Mouse (Mus musculus): Measurements from ENCODE around the gene Trim27. TPM values are rescaled to one million over a fixed set of nuclear protein-coding genes. Genes with fewer than 3 reads are reported as not detected.

Gene Trim27
- polyA plus RNA-seq, 2 experiments: 101 to 123 TPM

- H3K9me3 ChIP-seq (ENCODE audit: control insufficient read depth, low read length): no peaks in the 10 kb centered on the region
- no peaks in the 10 kb centered on the region for H3K27me3 ChIP-seq (ENCODE audit: control insufficient read depth, insufficient read depth, low read length)
- TF ChIP-seq POLR2A (IDR thresholded peaks at IDR 0.05; ENCODE audit: borderline replicate concordance, extremely low read depth, insufficient read depth, insufficient read length): no peak
- no peak overlapping the region for H3K27ac ChIP-seq (replicated peaks; ENCODE audit: low read depth, low read length)
- 52% methylated on average over 5 of the region's 5 CpGs for WGBS
- 0 out of 2 replicates have a peak, but pooled peaks cover 2% of the 10 kb centered on the region for H3K4me1 ChIP-seq (ENCODE audit: control insufficient read depth, insufficient read depth, low read length)
- no peaks in the 10 kb centered on the region for H3K36me3 ChIP-seq (ENCODE audit: control insufficient read depth, insufficient read depth, low read length)
- no peak overlapping the region for H3K4me3 ChIP-seq (replicated peaks; ENCODE audit: low read length)
- no peak overlapping the region for H3K9ac ChIP-seq (ENCODE audit: low read depth, low read length, severe bottlenecking)
- H3K4me2 ChIP-seq (replicated peaks; ENCODE audit: low read depth, low read length, severe bottlenecking): no peak overlapping the region
- no peak for DNase-seq (ENCODE audit: low spot score)
- ATAC-seq (ENCODE audit: low FRiP score, low read depth): no peak
Observed at GRCm38 (mm10) chr13:21162591-21162990, 16.7 kb upstream of the Trim27 start.

- Histone ChIP-seq H3K27ac (replicated peaks; ENCODE audit: low read depth, low read length) (peak overlapping the region; percentile 15), H3K9ac (ENCODE audit: low read depth, low read length, severe bottlenecking) (peak overlapping the region; percentile 45), H3K4me2 (replicated peaks; ENCODE audit: low read depth, low read length, severe bottlenecking) (peak overlapping the region; percentile 80), H3K36me3 (ENCODE audit: control insufficient read depth, insufficient read depth, low read length) (no peaks in the 10 kb centered on the region), H3K9me3 (ENCODE audit: control insufficient read depth, low read length) (no peaks in the 10 kb centered on the region), H3K4me3 (replicated peaks; ENCODE audit: low read length) (peak overlapping the region; percentile 46), H3K4me1 (ENCODE audit: control insufficient read depth, insufficient read depth, low read length) (peaks cover 6% of the 10 kb centered on the region; the same call in 1 of the 2 replicates), H3K27me3 (ENCODE audit: control insufficient read depth, insufficient read depth, low read length) (no peaks in the 10 kb centered on the region)
- no peak for TF ChIP-seq POLR2A (IDR thresholded peaks at IDR 0.05; ENCODE audit: borderline replicate concordance, extremely low read depth, insufficient read depth, insufficient read length)
- WGBS: under 1% methylated on average over 27 of the region's 27 CpGs
- peak; percentile 93 for DNase-seq (ENCODE audit: low spot score)
- peak; percentile 60 for ATAC-seq (ENCODE audit: low FRiP score, low read depth)
Observed at GRCm38 (mm10) chr13:21166936-21167909, 12.0 kb upstream of the Trim27 start.

GRCm38 (mm10) chr13:21167910-21168300 lies 11.3 kb upstream of the Trim27 start:
- DNase-seq (ENCODE audit: low spot score): peak; percentile 70
- H3K4me3 ChIP-seq (replicated peaks; ENCODE audit: low read length): peak overlapping the region; percentile 46
- WGBS: under 1% methylated on average over 8 of the region's 8 CpGs
- no peaks in the 10 kb centered on the region for H3K36me3 ChIP-seq (ENCODE audit: control insufficient read depth, insufficient read depth, low read length)
- peaks cover 6% of the 10 kb centered on the region; the same call in 1 of the 2 replicates for H3K4me1 ChIP-seq (ENCODE audit: control insufficient read depth, insufficient read depth, low read length)
- no peak overlapping the region for H3K27ac ChIP-seq (replicated peaks; ENCODE audit: low read depth, low read length)
- no peak overlapping the region; the same call in 1 of the 2 replicates for H3K9ac ChIP-seq (ENCODE audit: low read depth, low read length, severe bottlenecking)
- ATAC-seq (ENCODE audit: low FRiP score, low read depth): peak; percentile 49; the same call in 1 of the 2 replicates
- no peaks in the 10 kb centered on the region for H3K9me3 ChIP-seq (ENCODE audit: control insufficient read depth, low read length)
- no peaks in the 10 kb centered on the region for H3K27me3 ChIP-seq (ENCODE audit: control insufficient read depth, insufficient read depth, low read length)
- TF ChIP-seq POLR2A (IDR thresholded peaks at IDR 0.05; ENCODE audit: borderline replicate concordance, extremely low read depth, insufficient read depth, insufficient read length): no peak
- peak overlapping the region; percentile 80 for H3K4me2 ChIP-seq (replicated peaks; ENCODE audit: low read depth, low read length, severe bottlenecking)

GRCm38 (mm10) chr13:21168371-21169011 lies 10.8 kb upstream of the Trim27 start:
- H3K4me1 ChIP-seq (ENCODE audit: control insufficient read depth, insufficient read depth, low read length): peaks cover 6% of the 10 kb centered on the region; the same call in 1 of the 2 replicates
- H3K36me3 ChIP-seq (ENCODE audit: control insufficient read depth, insufficient read depth, low read length): no peaks in the 10 kb centered on the region
- H3K4me3 ChIP-seq (replicated peaks; ENCODE audit: low read length): peak overlapping the region; percentile 46
- H3K4me2 ChIP-seq (replicated peaks; ENCODE audit: low read depth, low read length, severe bottlenecking): peak overlapping the region; percentile 80
- DNase-seq (ENCODE audit: low spot score) (no peak), ATAC-seq (ENCODE audit: low FRiP score, low read depth) (no peak)
- peak overlapping the region; percentile 5 for H3K9ac ChIP-seq (ENCODE audit: low read depth, low read length, severe bottlenecking)
- H3K27me3 ChIP-seq (ENCODE audit: control insufficient read depth, insufficient read depth, low read length): no peaks in the 10 kb centered on the region
- H3K27ac ChIP-seq (replicated peaks; ENCODE audit: low read depth, low read length): no peak overlapping the region
- no peak for TF ChIP-seq POLR2A (IDR thresholded peaks at IDR 0.05; ENCODE audit: borderline replicate concordance, extremely low read depth, insufficient read depth, insufficient read length)
- 1% methylated on average over 16 of the region's 16 CpGs for WGBS
- H3K9me3 ChIP-seq (ENCODE audit: control insufficient read depth, low read length): no peaks in the 10 kb centered on the region

- TF ChIP-seq POLR2A (IDR thresholded peaks at IDR 0.05; ENCODE audit: borderline replicate concordance, extremely low read depth, insufficient read depth, insufficient read length): no peak
- Histone ChIP-seq H3K9me3 (ENCODE audit: control insufficient read depth, low read length) (no peaks in the 10 kb centered on the region), H3K27me3 (ENCODE audit: control insufficient read depth, insufficient read depth, low read length) (no peaks in the 10 kb centered on the region), H3K9ac (ENCODE audit: low read depth, low read length, severe bottlenecking) (no peak overlapping the region), H3K36me3 (ENCODE audit: control insufficient read depth, insufficient read depth, low read length) (no peaks in the 10 kb centered on the region), H3K4me2 (replicated peaks; ENCODE audit: low read depth, low read length, severe bottlenecking) (peak overlapping the region; percentile 80), H3K4me1 (ENCODE audit: control insufficient read depth, insufficient read depth, low read length) (peaks cover 6% of the 10 kb centered on the region; the same call in 1 of the 2 replicates), H3K4me3 (replicated peaks; ENCODE audit: low read length) (peak overlapping the region; percentile 46), H3K27ac (replicated peaks; ENCODE audit: low read depth, low read length) (no peak overlapping the region)
- DNase-seq (ENCODE audit: low spot score) (no peak), ATAC-seq (ENCODE audit: low FRiP score, low read depth) (no peak)
- WGBS: 2% methylated on average over 14 of the region's 14 CpGs
Observed at GRCm38 (mm10) chr13:21169121-21169656, 10.1 kb upstream of the Trim27 start.

Measured in limb, embryonic 14.5 days (tissue).